Mouse (Mus musculus): ENCODE data around the gene Olfr97.

GRCm38 (mm10) chr17:37283360-37283759 lies 46.2 kb upstream of the Olfr97 start, which contains the start of gene Olfr99:
- TF ChIP-seq CTCF (IDR thresholded peaks at IDR 0.05; ENCODE audit: insufficient read depth, low read length) (no peak), POLR2A (IDR thresholded peaks at IDR 0.05; ENCODE audit: borderline replicate concordance, extremely low read depth, low read depth, low read length) (no peak)

Data from lung, adult 2 months (tissue).